Mouse (Mus musculus) heart, adult 2 months (tissue): ENCODE results near the gene Trnp1.
A peak's percentile ranks its signal among the peaks of the same experiment; 100 is the strongest.

ENCODE experiments used
- CTCF ChIP-seq: fragments of 200-600 bp; IDR thresholded peaks from 2 replicates; pipeline ENCODE4 v1.8.1; 2022; ENCODE audit warnings: antibody characterized with exemption, mild to moderate bottlenecking, moderate library complexity
- POLR2A ChIP-seq: fragments of 200-500 bp; IDR thresholded peaks from 2 replicates; pipeline ENCODE4 v1.6.1; 2011; ENCODE audit warnings: mild to moderate bottlenecking, low read depth, low read length, control low read depth; ENCODE audit not compliant: insufficient read depth

DNA sequence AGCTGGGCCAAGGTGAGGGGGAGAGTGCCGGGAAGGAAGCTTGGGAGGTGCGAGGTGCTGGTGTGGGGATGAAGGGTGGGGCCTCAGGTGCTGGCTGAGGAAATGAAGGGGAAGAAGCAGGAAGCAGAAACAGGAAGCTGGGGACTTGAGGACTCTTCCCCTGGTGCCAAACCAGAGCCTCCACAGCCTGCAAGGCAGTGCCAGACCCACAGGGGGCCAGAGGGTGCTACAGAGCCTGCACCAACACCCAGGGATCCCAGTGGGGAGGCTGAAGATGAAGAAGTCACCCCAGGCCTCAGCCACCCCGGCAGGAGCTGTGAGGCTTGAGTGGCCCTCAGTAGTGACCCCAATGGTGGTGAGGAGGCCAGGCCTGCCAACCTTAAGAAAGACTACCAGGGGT, 40.3 kb downstream of the Trnp1 start:
- 0 out of 2 replicates have a peak, but pooled peaks have one; percentile 6 for TF ChIP-seq CTCF
- no peak for TF ChIP-seq POLR2A
